Mouse (Mus musculus) stomach, postnatal 0 days (tissue): ENCODE results near the gene E130114P18Rik. TPM values are rescaled to one million over a fixed set of nuclear protein-coding genes. Genes with fewer than 3 reads are reported as not detected.

Experiments used
- ATAC-seq: fragments of 200-750 bp; cut with Nextera tagmentation; 2 replicates; pipeline ENCODE4 v1.8.0; 2017; ENCODE audit not compliant: low FRiP score, low TSS enrichment
- DNase-seq: peaks from one replicate; pipeline ENCODE4 v3.0.0-alpha.2; 2016; ENCODE audit warnings: low spot score
- H3K27ac ChIP-seq: fragments of 300-500 bp; sonication (generic); replicated peaks from 2 replicates; pipeline ENCODE4 v1.5.1; 2014; ENCODE audit warnings: mild to moderate bottlenecking, control low read depth
- H3K27me3 ChIP-seq: fragments of 300-500 bp; sonication (generic); 2 replicates; pipeline ENCODE4 v1.6.1; 2014; ENCODE audit warnings: low read length; ENCODE audit not compliant: control insufficient read depth, insufficient read depth
- H3K36me3 ChIP-seq: fragments of 300-500 bp; sonication (generic); 2 replicates; pipeline ENCODE4 v1.6.1; 2014; ENCODE audit warnings: low read length, mixed read lengths; ENCODE audit not compliant: control insufficient read depth, insufficient read depth
- H3K4me1 ChIP-seq: fragments of 300-500 bp; sonication (generic); replicated peaks from 2 replicates; pipeline ENCODE4 v1.6.1; 2014; ENCODE audit warnings: antibody characterized with exemption; ENCODE audit not compliant: control insufficient read depth, insufficient read depth
- H3K4me2 ChIP-seq: fragments of 300-500 bp; sonication (generic); replicated peaks from 2 replicates; pipeline ENCODE4 v1.6.1; 2014; ENCODE audit warnings: low read depth, mild to moderate bottlenecking, control low read depth, moderate library complexity
- H3K4me3 ChIP-seq: fragments of 300-500 bp; sonication (generic); 2 replicates; pipeline ENCODE4 v1.5.1; 2014; ENCODE audit warnings: low read depth, low read length, control low read depth
- H3K9ac ChIP-seq: fragments of 300-500 bp; sonication (generic); 2 replicates; pipeline ENCODE4 v1.6.1; 2014; ENCODE audit warnings: mild to moderate bottlenecking, low read length, control low read depth, mixed read lengths
- H3K9me3 ChIP-seq: fragments of 300-500 bp; sonication (generic); 2 replicates; pipeline ENCODE4 v1.6.1; 2016; ENCODE audit warnings: low read length; ENCODE audit not compliant: control insufficient read depth
- CTCF ChIP-seq: IDR thresholded peaks from 2 replicates; pipeline ENCODE4 v1.5.1; 2016; ENCODE audit warnings: antibody characterized with exemption, low read depth, mild to moderate bottlenecking, moderate library complexity
- EP300 ChIP-seq: optimal IDR thresholded peaks from 2 replicates; pipeline ENCODE3; 2016; ENCODE audit warnings: antibody characterized with exemption
- whole genome bisulfite sequencing: fragments of 180-500 bp; shearing (Covaris S2); extraction: QIAGEN DNeasy Blood & Tissue Kit; methylation state at CpG from one replicate; pipeline ENCODE4 v1.1.7; 2014; 5-methylcytosine and 5-hydroxymethylcytosine counted together
- polyA plus RNA-seq: library from polyadenylated mRNA; unstranded; fragments of >200 nt; fragmentation: Nextera tagmentation; extraction: Ambion mirVana; gene quantifications from 2 replicates; pipeline ENCODE4 v1.2.1, GENCODE M21; 2015

The E130114P18Rik gene
- 1.2 and 1.9 TPM in 2 replicates for polyA plus RNA-seq

- Histone ChIP-seq H3K9ac (peak within 1 kb of the TSS; percentile 99), H3K9me3 (no peaks in the 10 kb centered on the region), H3K4me2 (peak within 1 kb of the TSS; percentile 88), H3K27ac (peak within 1 kb of the TSS; percentile 96), H3K4me1 (0 out of 2 replicates have a peak, but pooled peaks cover 4% of the 10 kb centered on the region), H3K27me3 (no peaks in the 10 kb centered on the region), H3K4me3 (peak within 1 kb of the TSS; percentile 96), H3K36me3 (no peaks in the 10 kb centered on the region; the same call in 1 of the 2 replicates)
- TF ChIP-seq CTCF: no peak
- no peak for TF ChIP-seq EP300
- DNase-seq (peak; percentile 73), ATAC-seq (peak; percentile 80)
- 1% methylated on average over 35 of the region's 37 CpGs for WGBS
Observed at GRCm38 (mm10) chr4:97777706-97778176, at the start of gene E130114P18Rik. E130114P18Rik (minus strand) TSS chr4:97778078.

GRCm38 (mm10) chr4:97827115-97827514, 49.2 kb upstream of the E130114P18Rik start:
- TF ChIP-seq EP300 (no peak), CTCF (no peak)
- ATAC-seq (no peak), DNase-seq (no peak)
- no peaks in the 10 kb centered on the region for H3K9me3 ChIP-seq
- H3K4me1 ChIP-seq: 0 out of 2 replicates have a peak, but pooled peaks cover 3% of the 10 kb centered on the region
- 67% methylated on average over 6 of the region's 6 CpGs for WGBS
- H3K4me3 ChIP-seq: no peak overlapping the region
- H3K36me3 ChIP-seq: no peaks in the 10 kb centered on the region
- H3K27ac ChIP-seq: no peak overlapping the region
- no peak overlapping the region for H3K9ac ChIP-seq
- H3K4me2 ChIP-seq: no peak overlapping the region
- H3K27me3 ChIP-seq: no peaks in the 10 kb centered on the region

- no peak for TF ChIP-seq CTCF
- TF ChIP-seq EP300: no peak
- H3K27me3 ChIP-seq: no peaks in the 10 kb centered on the region
- no peak overlapping the region for H3K4me3 ChIP-seq
- ATAC-seq: no peak
- H3K9me3 ChIP-seq: no peaks in the 10 kb centered on the region
- H3K9ac ChIP-seq: no peak overlapping the region
- no peak overlapping the region for H3K27ac ChIP-seq
- H3K4me1 ChIP-seq: 0 out of 2 replicates have a peak, but pooled peaks cover 3% of the 10 kb centered on the region
- 67% methylated on average over 4 of the region's 4 CpGs for WGBS
- H3K36me3 ChIP-seq: no peaks in the 10 kb centered on the region
- no peak for DNase-seq
- no peak overlapping the region for H3K4me2 ChIP-seq
Observed at GRCm38 (mm10) chr4:97825841-97826240, 48.0 kb upstream of the E130114P18Rik start.

GRCm38 (mm10) chr4:97825432-97825831, 47.6 kb upstream of the E130114P18Rik start:
- no peak for DNase-seq
- no peak for TF ChIP-seq CTCF
- no peak for TF ChIP-seq EP300
- no peak overlapping the region for H3K9ac ChIP-seq
- no peaks in the 10 kb centered on the region for H3K9me3 ChIP-seq
- no peak for ATAC-seq
- H3K4me3 ChIP-seq: no peak overlapping the region
- 64% methylated on average over 4 of the region's 4 CpGs for WGBS
- H3K4me2 ChIP-seq: no peak overlapping the region
- no peak overlapping the region for H3K27ac ChIP-seq
- H3K4me1 ChIP-seq: 0 out of 2 replicates have a peak, but pooled peaks cover 3% of the 10 kb centered on the region
- no peaks in the 10 kb centered on the region for H3K36me3 ChIP-seq
- H3K27me3 ChIP-seq: no peaks in the 10 kb centered on the region

- ATAC-seq: no peak
- H3K4me3 ChIP-seq: no peak overlapping the region
- no peaks in the 10 kb centered on the region for H3K27me3 ChIP-seq
- DNase-seq: no peak
- H3K9ac ChIP-seq: no peak overlapping the region
- H3K36me3 ChIP-seq: no peaks in the 10 kb centered on the region
- H3K9me3 ChIP-seq: no peaks in the 10 kb centered on the region
- H3K4me1 ChIP-seq: 0 out of 2 replicates have a peak, but pooled peaks cover 3% of the 10 kb centered on the region
- no peak overlapping the region for H3K4me2 ChIP-seq
- 47% methylated on average over 4 of the region's 4 CpGs for WGBS
- TF ChIP-seq EP300 (no peak), CTCF (no peak)
- H3K27ac ChIP-seq: no peak overlapping the region
Observed at GRCm38 (mm10) chr4:97824451-97824850, 46.6 kb upstream of the E130114P18Rik start.

GRCm38 (mm10) chr4:97823512-97823911, 45.6 kb upstream of the E130114P18Rik start:
- WGBS: 72% methylated on average over 6 of the region's 6 CpGs

More at GRCm38 (mm10) chr4:97823512-97823911, 45.6 kb upstream of the E130114P18Rik start:
- TF ChIP-seq EP300: no peak
- no peak for TF ChIP-seq CTCF
- DNase-seq: no peak
- no peak overlapping the region for H3K4me3 ChIP-seq
- no peak for ATAC-seq
- 0 out of 2 replicates have a peak, but pooled peaks cover 3% of the 10 kb centered on the region for H3K4me1 ChIP-seq
- H3K9me3 ChIP-seq: no peaks in the 10 kb centered on the region
- no peaks in the 10 kb centered on the region for H3K27me3 ChIP-seq
- no peak overlapping the region for H3K4me2 ChIP-seq
- H3K9ac ChIP-seq: no peak overlapping the region
- H3K27ac ChIP-seq: no peak overlapping the region
- H3K36me3 ChIP-seq: no peaks in the 10 kb centered on the region
